ENCODE assay signal across 8 mouse cellular contexts in genomic region chr11:106789649-106790048, GRCm38 (mm10). TPM values are rescaled to one million over a fixed set of nuclear protein-coding genes. Genes with fewer than 3 reads are reported as not detected.
DNase-seq lines count a peak whose midpoint lies in the region; ATAC-seq and TF ChIP-seq lines count a peak whose summit lies in the region.

No protein-coding gene starts in this region.

- peak overlapping the region; percentile 71 for H3K4me2 ChIP-seq in embryonic facial prominence, embryonic 15.5 days (replicated peaks)
- peak overlapping the region; percentile 80 for H3K4me2 ChIP-seq in liver, embryonic 12.5 days
- peak overlapping the region; percentile 68 for H3K4me2 ChIP-seq in stomach, postnatal 0 days (replicated peaks; ENCODE audit: low read depth)

- H3K9me3 ChIP-seq in ES-Bruce4 (replicated peaks; ENCODE audit: control insufficient read depth, insufficient read depth, low read length, poor library complexity, severe bottlenecking), result no peaks in the 10 kb centered on the region
- H3K9me3 ChIP-seq in embryonic facial prominence, embryonic 15.5 days (replicated peaks), result no peaks in the 10 kb centered on the region
- no peaks in the 10 kb centered on the region for H3K9me3 ChIP-seq in liver, embryonic 12.5 days (replicated peaks)
- no peaks in the 10 kb centered on the region for H3K9me3 ChIP-seq in stomach, postnatal 0 days (ENCODE audit: control insufficient read depth, low read length)

- H3K27me3 ChIP-seq in ES-Bruce4 (ENCODE audit: control insufficient read depth, insufficient read depth, low read length, poor library complexity, severe bottlenecking), result no peaks in the 10 kb centered on the region
- H3K27me3 ChIP-seq in embryonic facial prominence, embryonic 15.5 days, result no peaks in the 10 kb centered on the region
- no peaks in the 10 kb centered on the region for H3K27me3 ChIP-seq in liver, embryonic 12.5 days (replicated peaks)
- no peaks in the 10 kb centered on the region for H3K27me3 ChIP-seq in stomach, postnatal 0 days (ENCODE audit: control insufficient read depth, insufficient read depth, low read length)

- intact Hi-C loops in gastrocnemius, adult 2 months (cut with DNase I), result no loop called here

- no peak for DNase-seq in gastrocnemius, adult 2 months
- DNase-seq in gastrocnemius, postnatal 4 days (ENCODE audit: low spot score in 2 of 2), result no peak
- no peak for DNase-seq in stomach, postnatal 0 days (ENCODE audit: low spot score)
- no peak for DNase-seq in left cerebral cortex, adult 9 months (ENCODE audit: low spot score in 2 of 2)
- DNase-seq in spleen, postnatal 14 days (ENCODE audit: low spot score in 2 of 2), result no peak

- TF ChIP-seq POLR2A in ES-Bruce4 (IDR thresholded peaks at IDR 0.05; ENCODE audit: insufficient read depth, low read length), result no peak

- peak overlapping the region; percentile 98 for H3K4me3 ChIP-seq in gastrocnemius, adult 2 months
- peak overlapping the region; percentile 78 for H3K4me3 ChIP-seq in ES-Bruce4 (ENCODE audit: low read depth, low read length)
- peak overlapping the region; percentile 82 for H3K4me3 ChIP-seq in embryonic facial prominence, embryonic 15.5 days (replicated peaks)
- peak overlapping the region; percentile 83 for H3K4me3 ChIP-seq in liver, embryonic 12.5 days
- peak overlapping the region; percentile 93 for H3K4me3 ChIP-seq in stomach, postnatal 0 days (ENCODE audit: low read depth, low read length)

- H3K27ac ChIP-seq in gastrocnemius, adult 2 months, result peak overlapping the region; percentile 100
- H3K27ac ChIP-seq in ES-Bruce4 (ENCODE audit: insufficient read depth, low read length), result peak overlapping the region; percentile 52
- H3K27ac ChIP-seq in embryonic facial prominence, embryonic 15.5 days (replicated peaks), result peak overlapping the region; percentile 100
- H3K27ac ChIP-seq in liver, embryonic 12.5 days, result peak overlapping the region; percentile 99
- peak overlapping the region; percentile 100 for H3K27ac ChIP-seq in stomach, postnatal 0 days (replicated peaks)

- under 1% methylated on average over 6 of the region's 6 CpGs for WGBS in embryonic facial prominence, embryonic 15.5 days
- WGBS in liver, embryonic 12.5 days (ENCODE audit: insufficient replicate concordance), result under 1% methylated on average over 6 of the region's 6 CpGs
- WGBS in stomach, postnatal 0 days, result 0% methylated on average over 6 of the region's 6 CpGs

- H3K4me1 ChIP-seq in ES-Bruce4 (ENCODE audit: control insufficient read depth, insufficient read depth, low read length), result no peaks in the 10 kb centered on the region
- peaks cover 26% of the 10 kb centered on the region for H3K4me1 ChIP-seq in embryonic facial prominence, embryonic 15.5 days
- H3K4me1 ChIP-seq in liver, embryonic 12.5 days, result peaks cover 33% of the 10 kb centered on the region
- no peaks in the 10 kb centered on the region for H3K4me1 ChIP-seq in stomach, postnatal 0 days (replicated peaks; ENCODE audit: control insufficient read depth, insufficient read depth)

- TF ChIP-seq CTCF in gastrocnemius, adult 2 months (IDR thresholded peaks at IDR 0.05), result no peak
- TF ChIP-seq CTCF in ES-Bruce4 (IDR thresholded peaks at IDR 0.05; ENCODE audit: low read depth, low read length), result no peak
- no peak for TF ChIP-seq CTCF in stomach, postnatal 0 days (IDR thresholded peaks at IDR 0.05; ENCODE audit: low read depth)

- H3K9ac ChIP-seq in ES-Bruce4 (ENCODE audit: low read depth, poor library complexity, severe bottlenecking), result peak overlapping the region; percentile 99
- peak overlapping the region; percentile 93 for H3K9ac ChIP-seq in embryonic facial prominence, embryonic 15.5 days
- peak overlapping the region; percentile 99 for H3K9ac ChIP-seq in liver, embryonic 12.5 days
- peak overlapping the region; percentile 100 for H3K9ac ChIP-seq in stomach, postnatal 0 days (ENCODE audit: low read length)

- no peak for ATAC-seq in embryonic facial prominence, embryonic 15.5 days (ENCODE audit: insufficient number of reproducible peaks, low FRiP score, low TSS enrichment, low read depth)
- no peak; the same call in 1 of the 2 replicates for ATAC-seq in liver, embryonic 12.5 days
- ATAC-seq in stomach, postnatal 0 days (ENCODE audit: low FRiP score, low TSS enrichment), result no peak

- H3K36me3 ChIP-seq in ES-Bruce4 (ENCODE audit: control insufficient read depth, insufficient read depth, low read length, poor library complexity, severe bottlenecking), result peaks cover 34% of the 10 kb centered on the region
- H3K36me3 ChIP-seq in embryonic facial prominence, embryonic 15.5 days, result peaks cover 23% of the 10 kb centered on the region
- H3K36me3 ChIP-seq in liver, embryonic 12.5 days, result peaks cover 60% of the 10 kb centered on the region
- peaks cover 6% of the 10 kb centered on the region; the same call in 1 of the 2 replicates for H3K36me3 ChIP-seq in stomach, postnatal 0 days (ENCODE audit: control insufficient read depth, insufficient read depth, low read length)

- no peak for TF ChIP-seq EP300 in ES-Bruce4 (IDR thresholded peaks at IDR 0.05; ENCODE audit: insufficient read depth, low read depth, low read length)
- no peak for TF ChIP-seq EP300 in stomach, postnatal 0 days (optimal IDR thresholded peaks at IDR 0.05)

RNA-seq across cellular contexts. Expression of gene Cep95, which starts 0.6 kb away (rescaled TPM):
- 1 to 10 TPM; 3.7 to 5.6 TPM for total RNA-seq in gastrocnemius, adult 2 months (2021)
- total RNA-seq in gastrocnemius, postnatal 4 days (2021), result 10 to 100 TPM in 1 of 2 experiments, 1 to 10 TPM in 1; 8.9 to 12.5 TPM
- 29.5 and 30.6 TPM in 2 replicates for polyA plus RNA-seq in ES-Bruce4 (2011; ENCODE audit: insufficient read depth, insufficient read length, low read depth, missing spikeins)
- polyA plus RNA-seq in embryonic facial prominence, embryonic 15.5 days (2015; fragmentation: Nextera tagmentation; extraction: Ambion mirVana), result 23.1 and 23.6 TPM in 2 replicates
- polyA plus RNA-seq in liver, embryonic 12.5 days (2016; fragmentation: Nextera tagmentation; extraction: Ambion mirVana), result 12.6 and 12.7 TPM in 2 replicates
- polyA plus RNA-seq in stomach, postnatal 0 days (2015; fragmentation: Nextera tagmentation; extraction: Ambion mirVana), result 4.9 and 5.7 TPM in 2 replicates

RNA-seq across cellular contexts. Expression of gene Ddx5, which starts 0.7 kb away (rescaled TPM):
- 100 to 1,000 TPM; 261 to 265 TPM for total RNA-seq in gastrocnemius, adult 2 months (2021)
- 100 to 1,000 TPM; 388 to 472 TPM for total RNA-seq in gastrocnemius, postnatal 4 days (2021)
- 910 and 946 TPM in 2 replicates for polyA plus RNA-seq in ES-Bruce4 (2011; ENCODE audit: insufficient read depth, insufficient read length, low read depth, missing spikeins)
- polyA plus RNA-seq in embryonic facial prominence, embryonic 15.5 days (2015; fragmentation: Nextera tagmentation; extraction: Ambion mirVana), result 297 and 314 TPM in 2 replicates
- polyA plus RNA-seq in liver, embryonic 12.5 days (2016; fragmentation: Nextera tagmentation; extraction: Ambion mirVana), result 174 and 177 TPM in 2 replicates
- 175 and 178 TPM in 2 replicates for polyA plus RNA-seq in stomach, postnatal 0 days (2015; fragmentation: Nextera tagmentation; extraction: Ambion mirVana)

RNA-seq across cellular contexts. Expression of gene Polg2, which starts 10.3 kb away (rescaled TPM):
- total RNA-seq in gastrocnemius, adult 2 months (2021), result 1 to 10 TPM; 2.4 to 3.3 TPM
- total RNA-seq in gastrocnemius, postnatal 4 days (2021), result 1 to 10 TPM; 8.2 TPM
- polyA plus RNA-seq in ES-Bruce4 (2011; ENCODE audit: insufficient read depth, insufficient read length, low read depth, missing spikeins), result 11.9 and 12.3 TPM in 2 replicates
- 12.7 and 13.8 TPM in 2 replicates for polyA plus RNA-seq in embryonic facial prominence, embryonic 15.5 days (2015; fragmentation: Nextera tagmentation; extraction: Ambion mirVana)
- 7.0 and 7.3 TPM in 2 replicates for polyA plus RNA-seq in liver, embryonic 12.5 days (2016; fragmentation: Nextera tagmentation; extraction: Ambion mirVana)
- polyA plus RNA-seq in stomach, postnatal 0 days (2015; fragmentation: Nextera tagmentation; extraction: Ambion mirVana), result 8.9 and 10.3 TPM in 2 replicates

RNA-seq across cellular contexts. Expression of gene Milr1, which starts 38.6 kb away (rescaled TPM):
- total RNA-seq in gastrocnemius, adult 2 months (2021), result not detected
- total RNA-seq in gastrocnemius, postnatal 4 days (2021), result 1 to 10 TPM; 1.1 to 1.8 TPM
- polyA plus RNA-seq in ES-Bruce4 (2011; ENCODE audit: insufficient read depth, insufficient read length, low read depth, missing spikeins), result 0.40 and 1.2 TPM in 2 replicates
- polyA plus RNA-seq in embryonic facial prominence, embryonic 15.5 days (2015; fragmentation: Nextera tagmentation; extraction: Ambion mirVana), result 2.6 and 3.0 TPM in 2 replicates
- 2.2 and 2.7 TPM in 2 replicates for polyA plus RNA-seq in liver, embryonic 12.5 days (2016; fragmentation: Nextera tagmentation; extraction: Ambion mirVana)
- polyA plus RNA-seq in stomach, postnatal 0 days (2015; fragmentation: Nextera tagmentation; extraction: Ambion mirVana), result 2.2 and 2.8 TPM in 2 replicates

RNA-seq across cellular contexts. Expression of gene Pecam1, which starts 39.2 kb away (rescaled TPM):
- total RNA-seq in gastrocnemius, adult 2 months (2021), result 10 to 100 TPM; 37.1 to 43.8 TPM
- 100 to 1,000 TPM; 123 to 126 TPM for total RNA-seq in gastrocnemius, postnatal 4 days (2021)
- 21.6 and 24.3 TPM in 2 replicates for polyA plus RNA-seq in ES-Bruce4 (2011; ENCODE audit: insufficient read depth, insufficient read length, low read depth, missing spikeins)
- 43.6 and 43.7 TPM in 2 replicates for polyA plus RNA-seq in embryonic facial prominence, embryonic 15.5 days (2015; fragmentation: Nextera tagmentation; extraction: Ambion mirVana)
- polyA plus RNA-seq in liver, embryonic 12.5 days (2016; fragmentation: Nextera tagmentation; extraction: Ambion mirVana), result 10.7 and 12.3 TPM in 2 replicates
- polyA plus RNA-seq in stomach, postnatal 0 days (2015; fragmentation: Nextera tagmentation; extraction: Ambion mirVana), result 20.2 and 20.4 TPM in 2 replicates
